Mouse (Mus musculus) neural tube, embryonic 10.5 days (tissue): ENCODE measurements around the gene Cdkl4.
"Not testable (repeated sequence)": the region's sequence is repeated elsewhere in the genome, so short reads cannot be mapped to it uniquely, and the experiment has no call there.

Experiments used
- DNase-seq: peaks from one replicate; pipeline ENCODE4 v3.0.0-alpha.2; 2017; ENCODE audit warnings: low spot score; ENCODE audit errors: extremely low spot score

Gene Cdkl4

DNA sequence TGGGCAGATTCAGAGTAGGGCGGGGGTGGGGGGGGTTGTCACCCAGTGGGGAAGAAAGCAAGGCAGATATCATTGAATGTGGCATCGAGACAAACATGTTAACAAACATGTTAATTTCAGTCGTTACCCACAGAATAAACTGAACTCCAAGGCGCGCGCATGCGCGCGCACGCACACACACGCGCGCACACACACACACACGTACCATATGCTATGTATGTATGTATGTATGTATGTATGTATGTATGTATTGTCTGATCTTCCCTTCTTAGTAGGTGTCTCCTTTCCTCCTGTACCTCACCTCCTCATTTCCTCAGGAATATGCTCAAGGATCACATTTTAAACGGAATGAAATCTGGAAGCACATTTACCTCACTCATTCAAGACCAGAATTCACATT, at the start of gene Cdkl4:
Cdkl4 (minus strand) TSS at position 175 of the 400 bp plus-strand sequence.
- DNase-seq = no peak

DNA sequence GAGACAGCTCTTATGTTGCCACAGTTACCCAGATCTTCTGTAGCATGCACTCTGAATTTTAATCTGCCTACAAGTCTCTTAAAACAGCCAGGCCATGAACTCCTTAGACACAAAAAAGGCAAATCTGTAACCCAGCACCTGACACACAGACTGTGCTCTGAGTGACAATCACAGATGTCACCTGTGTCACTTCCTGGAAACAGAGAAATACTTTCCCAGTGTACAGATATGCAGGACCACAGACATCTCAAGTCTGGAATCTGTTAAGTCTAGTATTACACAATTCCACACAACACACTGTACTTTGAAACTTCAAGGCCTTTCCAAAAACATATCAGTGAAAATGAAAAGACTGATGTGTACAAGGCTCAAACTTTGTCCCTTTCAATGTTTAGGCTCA, 47.4 kb upstream of the Cdkl4 start:
- no peak for DNase-seq

DNA sequence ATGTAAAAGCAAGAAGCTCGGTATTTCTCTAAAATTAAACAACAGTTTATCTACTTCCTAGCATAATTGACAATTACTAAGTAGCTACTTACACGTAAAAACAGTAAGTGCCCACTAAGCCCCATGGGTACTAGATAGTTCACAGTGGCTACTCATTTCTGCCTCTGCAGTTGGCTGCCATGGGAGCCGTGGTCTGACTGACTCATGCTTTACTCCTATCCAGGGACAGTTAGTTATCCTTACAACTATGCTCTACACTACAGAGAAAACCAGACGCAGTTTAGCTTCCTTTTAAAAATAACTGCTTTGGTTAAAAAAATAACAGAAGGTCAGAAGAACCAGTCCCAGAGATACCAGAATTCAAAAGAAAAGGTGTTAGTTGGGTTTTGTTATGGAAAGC, 44.1 kb upstream of the Cdkl4 start:
- no peak for DNase-seq

DNA sequence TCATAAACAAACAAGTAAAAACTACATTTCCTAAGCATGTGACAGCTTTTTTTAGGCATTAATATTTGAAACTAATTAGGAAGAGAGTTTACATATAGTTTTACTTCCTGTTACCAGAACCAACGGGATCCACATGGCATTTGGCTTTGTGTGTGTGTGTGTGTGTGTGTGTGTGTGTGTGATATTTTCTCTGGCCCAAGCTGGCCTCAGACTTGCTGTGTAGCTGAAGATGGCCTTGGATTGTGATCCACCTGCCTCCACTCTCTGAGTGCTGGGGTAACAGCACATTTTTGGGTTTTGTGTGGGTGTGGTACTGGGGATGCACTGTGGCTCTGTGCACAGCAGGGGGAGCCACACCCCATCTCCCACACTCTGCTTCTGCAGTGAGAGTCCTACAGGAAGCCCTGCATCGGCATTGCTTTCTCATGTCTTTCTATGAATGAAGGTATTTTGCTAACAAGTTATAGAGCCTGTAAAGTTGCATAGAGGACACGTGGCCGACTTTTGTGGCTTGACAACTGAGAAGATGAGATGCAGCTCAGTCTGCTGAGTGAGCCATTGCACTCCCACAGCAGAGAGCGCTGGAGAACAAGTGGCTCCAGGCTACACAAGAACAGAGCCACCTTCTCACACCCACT, 43.3 kb upstream of the Cdkl4 start:
- peak; percentile 32 for DNase-seq

DNA sequence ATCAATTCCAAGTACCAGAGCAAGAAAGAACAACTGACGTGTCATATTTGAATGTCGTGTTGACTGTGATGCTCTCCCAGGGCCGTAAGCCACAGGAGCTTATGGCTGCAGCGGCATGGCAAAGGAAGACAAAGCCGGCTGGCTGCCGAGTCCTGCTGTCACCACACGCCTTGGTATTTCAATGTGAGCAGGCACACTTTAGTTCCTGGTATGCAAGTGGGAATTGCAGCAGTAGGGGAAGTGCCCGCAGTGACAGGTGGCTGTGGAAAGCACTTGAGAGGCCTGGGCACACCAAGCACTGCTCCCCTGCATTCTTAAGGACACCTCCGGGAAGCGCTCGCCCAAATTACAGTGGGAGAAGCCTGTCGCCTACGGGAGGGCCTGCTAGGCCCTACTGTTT, 41.9 kb upstream of the Cdkl4 start:
- no peak for DNase-seq

DNA sequence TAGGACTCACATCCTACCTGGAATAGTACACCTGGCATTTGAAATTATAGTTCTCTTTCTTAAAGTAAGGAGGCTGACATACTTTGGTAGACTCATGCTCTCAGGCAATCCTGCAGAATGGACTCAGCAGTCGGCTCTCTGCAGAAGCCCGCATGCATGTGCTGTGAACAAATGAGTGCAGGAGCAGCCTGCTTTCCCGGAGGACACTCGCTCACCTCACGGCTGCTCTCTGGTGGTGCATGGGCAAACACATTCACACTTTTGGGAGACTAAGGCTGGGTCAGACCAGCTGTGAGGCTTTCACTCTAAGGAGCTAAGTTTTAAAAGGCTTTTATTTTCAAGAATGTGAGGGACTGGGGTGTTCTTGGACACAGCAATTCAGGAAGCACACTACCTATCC, 41.3 kb upstream of the Cdkl4 start:
- no peak for DNase-seq

DNA sequence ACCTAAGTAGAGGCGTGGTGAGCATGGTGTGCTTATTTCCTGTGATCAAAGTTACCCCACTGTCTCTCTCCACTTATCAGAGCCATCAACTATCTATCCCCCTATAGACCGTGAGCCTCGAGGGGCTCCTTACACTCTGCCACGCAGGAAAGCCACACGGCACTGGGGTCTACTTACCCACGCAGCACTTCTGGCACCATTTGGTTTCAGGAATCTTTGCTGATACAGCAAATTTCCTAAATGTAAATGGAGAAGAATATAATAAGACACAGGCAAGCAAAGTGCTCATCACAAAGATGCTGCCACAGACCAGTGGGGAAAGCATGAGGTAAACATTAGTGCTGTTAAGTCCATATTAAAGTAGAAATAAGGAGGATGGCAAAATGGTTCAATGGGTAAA, 26.2 kb upstream of the Cdkl4 start:
- no peak for DNase-seq

DNA sequence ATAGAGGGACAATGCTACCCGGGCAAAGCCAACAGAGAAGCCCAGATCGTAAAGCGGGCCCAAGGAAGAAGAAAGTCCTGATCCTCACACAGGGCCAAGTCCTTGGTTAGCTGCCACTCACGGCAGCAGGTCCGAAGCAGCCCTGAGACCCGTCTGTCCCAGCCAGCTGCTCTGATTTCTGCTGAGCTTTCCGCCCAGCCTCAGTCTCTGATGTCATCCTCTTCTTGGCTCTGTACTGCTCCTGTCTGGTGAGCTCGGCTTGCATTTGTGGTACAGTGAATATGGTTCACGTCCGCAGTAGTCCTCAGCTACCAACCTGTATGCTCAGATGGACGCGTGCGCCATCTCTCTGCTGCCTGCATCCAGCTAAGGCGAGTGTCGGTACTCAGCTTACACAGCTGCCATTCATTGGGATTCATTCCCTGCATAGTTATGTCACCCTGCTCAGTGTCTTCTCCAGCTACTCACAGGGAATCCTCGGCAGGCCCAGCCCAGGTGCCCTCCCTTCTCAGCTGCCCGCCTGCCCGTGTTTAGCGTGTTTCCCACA, 25.5 kb upstream of the Cdkl4 start:
- no peak for DNase-seq

DNA sequence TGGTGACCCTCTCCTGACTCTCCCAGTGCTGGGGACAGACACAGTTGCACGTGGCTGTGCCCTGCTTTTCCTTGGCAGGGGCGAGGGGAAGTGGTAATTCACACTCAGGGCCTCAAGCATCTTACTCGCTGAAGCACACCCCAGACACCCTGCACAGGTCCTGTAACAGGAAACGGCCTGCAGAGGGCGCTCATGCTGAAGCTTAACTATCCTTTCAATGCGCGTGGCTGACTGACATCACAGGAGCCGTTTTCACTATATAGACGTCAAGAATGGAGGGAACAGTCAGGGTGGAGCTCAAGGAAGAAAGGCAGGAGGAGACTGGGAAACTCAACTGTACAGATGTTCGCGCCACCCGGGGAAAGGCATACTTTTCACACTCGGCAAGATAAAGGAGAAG, 23.8 kb upstream of the Cdkl4 start:
- DNase-seq = peak; percentile 50

DNA sequence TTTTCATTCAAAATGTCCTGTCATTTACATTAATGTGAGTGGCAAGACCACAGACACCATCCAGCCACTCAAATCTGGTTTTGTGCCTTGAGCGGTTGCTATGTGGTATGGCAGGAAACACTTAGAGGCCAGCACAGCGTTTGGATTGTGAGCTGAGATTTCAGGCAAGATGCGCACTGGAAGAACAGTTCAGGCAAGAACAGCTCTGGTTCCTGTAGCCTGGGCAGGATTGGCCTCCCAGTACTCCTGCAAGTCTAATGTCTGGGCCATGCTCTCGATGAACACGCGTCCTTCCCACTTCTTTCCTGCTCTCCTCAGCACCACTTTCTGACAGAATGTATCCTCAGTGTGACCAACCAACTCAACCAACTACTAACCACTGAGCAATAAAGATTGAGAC, 5.4 kb upstream of the Cdkl4 start:
- no peak for DNase-seq

DNA sequence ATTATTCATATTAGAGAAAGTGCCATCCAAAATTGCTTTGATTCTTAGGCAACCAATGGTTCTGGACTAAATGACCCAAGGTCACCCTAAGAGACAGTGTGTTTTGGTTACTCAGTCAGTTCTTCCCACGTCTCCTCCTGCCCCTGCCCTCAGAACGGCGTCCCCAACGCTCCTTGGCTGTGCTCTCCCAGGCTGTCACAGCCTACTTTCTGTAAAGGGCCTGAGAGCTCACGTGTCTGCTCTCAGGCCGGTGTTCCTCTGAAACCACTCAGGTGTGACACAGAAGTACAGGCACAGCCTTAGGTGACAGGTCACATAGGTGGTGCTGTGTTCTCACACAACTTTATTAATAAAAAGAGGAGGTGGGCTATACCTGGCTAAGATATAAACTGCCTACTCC, 2.3 kb upstream of the Cdkl4 start:
- no peak for DNase-seq

DNA sequence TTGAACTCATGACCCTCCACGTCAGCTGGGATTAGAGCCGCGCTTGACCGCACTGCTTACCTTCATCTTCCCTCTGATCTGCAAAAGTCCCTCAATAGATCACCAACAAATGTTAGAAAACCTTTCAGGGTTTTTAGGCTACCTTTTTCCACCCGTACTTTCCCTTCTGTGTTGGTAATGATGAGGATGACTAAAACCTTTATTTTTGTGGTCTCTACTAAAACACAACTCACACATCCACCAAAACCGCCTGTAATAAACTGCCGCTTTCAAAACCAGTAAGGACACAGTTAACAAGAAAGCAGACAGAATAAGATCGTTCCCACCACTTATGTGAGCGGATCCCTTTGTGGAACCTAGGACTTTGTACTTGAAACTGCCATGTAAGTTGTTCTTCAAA, 1.5 kb upstream of the Cdkl4 start:
- DNase-seq = no peak

DNA sequence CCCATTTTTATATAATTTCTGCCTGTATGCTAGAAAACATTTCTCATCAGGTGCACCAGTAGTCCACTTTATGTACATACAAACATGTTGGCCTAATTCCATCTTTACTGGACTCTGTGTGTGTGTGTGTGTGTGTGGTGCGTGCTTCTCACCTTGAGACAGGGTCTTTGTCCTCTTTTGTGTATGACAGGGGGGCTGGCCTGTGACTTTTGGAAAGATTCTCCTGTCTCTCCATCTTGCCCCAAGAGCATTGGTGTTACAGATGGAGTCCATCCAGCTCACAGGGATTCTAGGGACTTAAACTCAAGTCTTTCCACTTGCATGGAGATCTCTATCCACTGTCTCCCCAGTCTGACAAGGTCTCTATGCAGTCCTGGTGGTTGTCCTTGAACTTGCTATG, 428 bp upstream of the Cdkl4 start:
- no peak for DNase-seq

DNA sequence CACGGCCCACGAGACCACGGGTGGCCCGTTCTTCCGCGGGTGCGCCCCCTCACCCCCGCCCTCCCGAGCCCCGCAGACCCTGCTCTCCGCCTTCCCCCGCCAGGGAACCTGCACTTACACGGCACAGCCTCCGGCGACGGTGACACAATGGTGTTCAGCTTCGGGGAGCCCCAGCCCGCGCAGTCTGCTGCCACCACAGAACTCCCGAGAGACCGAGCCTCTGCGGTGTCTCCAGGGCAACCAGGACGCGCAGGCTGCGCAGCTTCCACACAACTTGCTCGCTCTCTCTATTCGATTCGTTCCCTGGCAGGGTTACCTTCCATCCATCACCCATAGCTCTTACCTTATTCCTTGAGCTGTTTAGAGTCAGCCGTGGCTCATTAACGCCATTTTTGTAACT, 399 bp downstream of the Cdkl4 start:
- DNase-seq = peak; percentile 58

DNA sequence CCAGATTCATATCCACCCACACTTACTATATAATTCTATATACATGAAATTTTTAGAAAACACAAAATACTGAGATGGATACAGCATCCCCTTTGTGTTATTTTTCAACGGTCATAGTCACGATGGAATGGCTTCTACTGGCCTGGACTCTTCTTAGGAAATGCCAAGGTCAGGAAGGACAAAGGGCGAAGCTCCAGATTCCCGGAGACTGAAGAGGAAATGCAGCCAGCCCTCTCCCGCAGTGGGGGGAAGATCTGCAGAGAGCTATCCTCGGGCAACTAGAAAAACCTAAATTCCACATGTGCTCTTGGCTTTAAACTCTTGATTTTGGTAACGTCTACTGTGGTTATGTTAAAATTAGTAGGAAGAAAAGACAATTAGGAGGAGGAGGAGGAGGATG, 2.6 kb downstream of the Cdkl4 start:
- no peak for DNase-seq

DNA sequence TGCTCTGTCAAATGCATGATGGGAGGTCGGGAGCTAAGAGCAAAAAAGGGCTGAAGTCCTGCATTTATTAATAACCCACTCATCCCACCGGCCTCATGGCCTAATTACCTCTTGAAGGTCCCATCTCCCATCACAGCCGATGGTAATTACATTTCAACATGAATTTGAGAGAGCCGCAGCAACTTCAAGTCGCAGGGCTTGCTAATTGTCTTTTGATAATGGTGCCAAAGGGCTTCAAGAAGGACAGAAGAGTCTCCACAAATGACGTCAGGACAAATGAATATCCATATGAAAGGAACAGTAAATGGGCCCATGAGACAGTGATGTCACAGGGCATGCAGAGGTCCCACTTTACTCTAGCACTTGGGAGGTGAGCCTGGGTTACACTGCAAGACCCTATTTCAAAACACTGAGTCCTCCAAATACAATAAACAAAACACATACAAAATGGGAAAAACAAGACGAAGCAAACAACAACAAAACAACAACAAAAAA, 3.1 kb downstream of the Cdkl4 start:
- no peak for DNase-seq

DNA sequence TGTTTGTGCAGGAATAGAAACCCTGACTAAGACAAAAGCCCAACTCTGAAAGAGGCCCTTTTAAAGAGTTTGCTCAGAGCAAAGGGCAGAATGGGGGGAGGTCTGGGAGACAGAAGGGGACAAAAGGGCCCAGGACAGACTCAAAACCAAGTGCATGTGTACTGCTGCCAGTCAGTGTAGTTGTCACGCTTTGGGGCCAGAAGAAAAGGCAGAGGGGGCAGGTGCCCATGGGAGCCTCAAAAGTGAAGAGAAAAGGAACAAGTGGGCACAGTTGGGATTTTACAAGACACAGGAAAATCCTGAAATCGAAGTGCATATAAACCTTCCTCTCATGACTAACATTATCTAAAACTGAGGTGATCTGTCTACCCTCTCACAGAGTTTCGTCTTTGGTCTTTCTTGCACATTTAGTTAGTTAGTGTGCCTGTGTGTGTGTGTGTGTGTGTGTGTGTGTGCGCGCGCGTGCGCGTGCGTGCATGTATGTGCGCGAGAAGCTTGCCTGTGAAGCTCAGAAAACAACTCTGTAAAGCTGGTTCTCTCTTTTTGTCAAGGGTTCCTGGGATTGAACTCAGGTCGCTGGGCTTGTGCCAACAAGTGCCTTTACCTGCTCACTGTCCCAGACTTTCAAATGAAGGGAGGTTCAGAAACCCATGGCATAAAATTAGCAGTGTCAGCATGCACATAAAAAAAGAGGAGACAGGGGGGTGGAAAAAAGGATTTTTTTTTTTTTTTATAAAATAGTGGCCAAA, 5.3 kb downstream of the Cdkl4 start:
- DNase-seq = no peak

DNA sequence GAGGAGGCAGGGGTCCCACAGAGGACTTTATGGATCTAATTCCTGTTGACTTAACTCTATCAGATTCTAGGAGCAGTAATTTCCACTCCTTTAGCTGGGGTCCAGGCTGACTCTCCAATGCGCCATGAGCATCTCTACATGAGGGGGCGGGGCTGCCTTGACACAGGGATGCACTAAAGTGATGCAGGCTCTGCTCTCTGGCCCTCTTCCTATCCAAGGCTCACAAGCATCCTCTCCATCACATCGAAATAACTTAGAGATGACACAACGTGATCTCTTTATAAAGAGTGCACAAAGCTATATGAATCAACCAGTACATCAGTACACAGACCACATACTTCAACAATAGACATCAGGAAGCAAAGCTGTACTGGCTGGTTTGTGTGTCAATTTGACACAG, 6.2 kb downstream of the Cdkl4 start:
- DNase-seq = no peak

DNA sequence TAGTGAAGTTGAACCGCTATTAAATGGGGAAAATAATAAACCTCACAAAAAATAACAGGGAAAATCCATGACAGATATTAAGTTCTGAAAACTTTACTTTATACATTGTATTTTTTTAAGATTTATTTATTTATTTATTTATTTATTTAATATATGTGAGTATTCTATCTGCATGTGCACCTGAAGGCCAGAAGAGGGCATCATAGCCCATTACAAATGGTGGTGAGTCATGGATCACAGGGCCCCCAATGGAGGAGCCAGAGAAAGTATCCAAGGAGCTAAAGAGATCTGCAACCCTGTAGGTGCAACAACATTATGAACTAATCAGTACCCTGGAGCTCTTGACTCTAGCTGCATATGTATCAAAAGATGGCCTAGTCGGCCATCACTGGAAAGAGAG, 7.9 kb downstream of the Cdkl4 start:
- not testable (repeated sequence) for DNase-seq

DNA sequence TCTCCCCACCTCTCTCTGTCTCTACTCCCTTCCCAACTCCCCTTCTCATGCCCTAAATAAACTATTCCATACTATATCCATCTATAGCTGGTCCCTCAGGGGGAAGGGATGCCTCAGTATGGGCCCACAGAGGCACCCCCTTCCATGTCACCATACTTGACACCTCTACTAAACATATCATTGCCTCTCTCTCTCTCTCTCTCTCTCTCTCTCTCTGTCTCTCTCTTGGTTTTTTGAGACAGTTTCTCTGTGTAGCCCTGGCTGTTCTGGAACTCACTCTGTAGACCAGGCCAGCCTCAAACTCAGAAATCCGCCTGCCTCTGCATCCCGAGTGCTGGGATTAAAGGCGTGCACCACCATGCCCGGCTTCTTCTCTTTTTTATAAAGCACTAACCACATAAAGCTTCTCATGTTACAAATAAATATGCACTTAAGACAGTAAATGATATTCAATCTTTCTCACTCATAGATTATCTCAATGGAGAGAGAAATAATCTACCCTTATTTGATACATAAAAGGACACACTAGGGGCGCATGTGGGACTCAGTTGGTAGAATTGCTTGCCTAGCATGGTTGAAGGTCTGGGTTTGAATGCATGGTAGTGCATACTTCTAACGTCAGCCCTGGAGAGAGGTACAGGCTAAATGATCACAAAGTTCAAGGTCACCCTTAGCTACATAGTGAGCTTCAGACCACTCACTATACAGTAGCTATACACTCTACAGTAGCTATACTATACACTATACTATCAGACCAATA, 8.6 kb downstream of the Cdkl4 start:
- no peak for DNase-seq

DNA sequence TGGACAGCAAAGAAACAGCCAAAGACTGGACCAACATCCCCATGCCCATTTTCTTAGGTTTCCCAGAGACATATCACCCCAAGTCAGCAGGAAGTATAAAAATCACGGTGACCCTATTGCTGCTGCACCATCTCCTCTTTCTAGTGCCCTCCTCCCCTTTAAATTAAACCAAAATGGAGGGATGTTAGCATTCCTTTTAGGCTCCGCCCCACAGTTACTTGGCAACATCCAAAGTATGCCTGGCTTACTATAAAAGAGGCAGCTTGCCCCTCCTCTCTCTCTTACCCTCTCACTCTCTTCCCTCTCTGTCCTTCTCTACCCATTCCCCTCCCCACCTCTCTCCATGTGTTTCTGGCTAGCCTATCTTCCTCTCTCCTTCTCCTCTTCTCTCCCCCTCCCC, 9.2 kb downstream of the Cdkl4 start:
- no peak for DNase-seq

DNA sequence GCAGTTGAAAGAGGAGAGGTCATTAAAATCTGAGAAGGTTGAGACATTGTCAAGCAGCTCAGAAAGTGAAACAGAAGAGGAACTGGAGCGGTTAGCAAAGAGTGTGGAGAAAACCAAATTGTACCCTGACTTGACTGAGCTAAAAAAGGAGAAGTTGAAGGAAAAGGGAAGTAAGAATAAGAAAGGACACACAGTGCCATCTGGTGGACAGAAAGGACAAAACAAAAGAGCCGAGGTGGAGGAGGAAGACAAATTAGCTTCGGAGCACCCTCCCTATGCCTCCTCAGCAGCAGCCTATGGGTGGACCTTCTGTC, 13.0 kb downstream of the Cdkl4 start:
- DNase-seq = no peak
